Mouse (Mus musculus): ENCODE measurements at regions not wholly inside any gene's neighbourhood (a gene's known extent, or its start where the extent isn't known, plus 50 kb on each side); places are given as distances from the start of the nearest gene placed in this dataset.

DNA sequence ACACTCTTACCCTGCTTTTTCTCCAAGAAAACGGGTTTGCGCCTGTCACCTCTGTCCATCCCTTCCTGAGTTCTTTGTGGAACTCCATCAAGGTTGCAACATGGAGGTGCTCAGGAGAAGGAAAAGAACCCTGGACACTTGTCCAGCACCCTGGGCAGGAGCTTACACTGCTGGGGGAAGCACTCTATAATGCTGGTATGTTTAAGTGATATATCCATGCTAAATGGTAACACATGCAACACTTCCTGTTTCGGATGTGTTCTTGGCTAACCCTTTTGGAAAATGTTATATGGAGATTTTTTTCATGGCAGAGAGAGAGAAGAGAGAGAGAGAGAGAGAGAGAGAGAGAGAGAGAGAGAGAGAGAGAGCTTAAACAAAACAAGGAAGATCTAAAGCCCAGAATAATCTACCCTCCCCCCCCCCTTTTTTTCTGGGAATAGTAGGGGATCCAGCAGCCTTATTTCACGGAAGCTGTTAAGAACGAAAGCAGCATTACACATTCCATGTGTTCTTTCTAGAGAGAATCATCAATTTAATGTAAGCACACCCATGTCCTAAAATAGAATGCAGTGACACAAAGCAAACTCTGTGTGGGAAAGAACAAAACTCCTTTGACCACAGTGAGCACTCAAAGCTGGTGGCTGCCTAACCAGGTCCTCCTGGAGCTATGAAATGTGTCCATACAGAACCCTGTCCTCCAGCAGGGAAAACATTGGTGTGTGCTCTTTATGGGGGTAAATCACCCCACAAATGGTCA is 272.6 kb downstream of the Pten start:
- Histone ChIP-seq H3K27ac (replicated peaks) (no peak overlapping the region), H3K4me1 (no peaks in the 10 kb centered on the region), H3K27me3 (no peaks in the 10 kb centered on the region), H3K36me3 (no peaks in the 10 kb centered on the region), H3K9ac (replicated peaks) (no peak overlapping the region), H3K4me2 (replicated peaks) (no peak overlapping the region), H3K9me3 (no peaks in the 10 kb centered on the region), H3K4me3 (no peak overlapping the region)
- no peak for ATAC-seq (ENCODE audit: low FRiP score, low read depth)
- 83% methylated on average over 5 of the region's 5 CpGs for WGBS

DNA sequence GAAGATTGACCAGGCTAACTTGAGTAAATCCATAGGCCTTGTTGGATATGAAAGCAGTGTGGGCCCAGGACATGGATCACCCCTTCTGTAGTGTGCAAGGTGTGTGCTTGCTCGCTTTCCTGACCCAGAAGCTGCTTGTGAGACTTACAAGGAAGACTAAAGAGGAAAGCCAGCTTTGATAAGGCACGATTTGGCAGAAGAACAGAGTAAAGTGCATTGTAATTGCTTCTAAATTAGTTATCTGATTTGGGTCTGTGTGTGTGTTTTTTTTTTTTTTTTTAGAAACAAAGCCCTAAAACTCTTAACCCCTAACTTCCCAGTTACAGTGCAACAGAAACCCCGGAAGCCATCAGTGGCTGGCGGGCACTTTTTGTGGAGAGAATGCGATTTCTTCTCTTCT is 283.2 kb downstream of the Pten start:
- 79% methylated on average over 5 of the region's 5 CpGs for WGBS
- no peak overlapping the region for H3K4me3 ChIP-seq

DNA sequence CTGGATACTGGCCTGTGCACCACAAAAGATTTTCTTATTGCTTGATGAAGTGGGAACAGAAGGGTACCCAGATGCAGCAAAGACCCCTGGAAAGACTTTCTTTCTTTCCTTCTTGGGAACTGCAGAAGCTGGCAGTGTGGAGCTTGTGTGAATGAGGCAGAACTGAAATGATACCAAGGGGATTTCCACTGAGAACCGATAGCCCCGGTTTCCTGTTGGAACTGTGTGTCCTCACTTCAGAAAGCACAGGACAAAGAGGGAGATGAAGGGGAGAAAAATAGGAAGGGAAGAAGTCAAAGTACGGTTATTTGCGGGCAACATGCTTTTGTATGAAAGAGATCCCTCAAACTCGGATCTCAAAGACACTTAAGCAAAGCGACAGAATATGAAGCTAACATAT is 283.7 kb downstream of the Pten start:
- no peak overlapping the region for H3K9ac ChIP-seq (replicated peaks)
- H3K27me3 ChIP-seq = no peaks in the 10 kb centered on the region

More for the DNA sequence above, 283.2 kb downstream of the Pten start:
- no peaks in the 10 kb centered on the region for H3K9me3 ChIP-seq
- H3K27me3 ChIP-seq = 0 out of 2 replicates have a peak, but pooled peaks cover 2% of the 10 kb centered on the region
- no peaks in the 10 kb centered on the region for H3K36me3 ChIP-seq
- ATAC-seq (ENCODE audit: low FRiP score, low read depth) = no peak
- H3K4me1 ChIP-seq = peaks cover 8% of the 10 kb centered on the region; the same call in 1 of the 2 replicates
- H3K27ac ChIP-seq (replicated peaks) = no peak overlapping the region
- H3K4me2 ChIP-seq (replicated peaks) = no peak overlapping the region
- H3K9ac ChIP-seq (replicated peaks) = no peak overlapping the region

DNA sequence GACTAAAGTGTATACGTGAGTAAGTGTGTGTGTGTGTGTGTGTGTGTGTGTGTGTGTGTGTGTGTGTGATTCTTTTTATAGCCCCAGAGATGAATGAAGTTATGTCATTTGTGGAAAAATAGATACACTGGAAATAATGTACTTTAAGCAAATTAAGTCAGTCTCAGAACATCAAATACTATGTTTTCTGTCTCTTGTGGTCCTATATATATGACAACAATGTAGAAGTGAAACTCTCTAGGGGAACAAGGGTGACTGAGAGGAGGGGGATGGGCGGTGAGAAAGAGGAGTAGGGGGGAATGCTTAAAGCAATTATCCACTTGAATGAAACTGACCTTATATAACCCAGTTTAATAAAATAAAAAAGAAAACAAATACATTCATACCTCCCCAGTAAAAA is 285.5 kb downstream of the Pten start:
- Histone ChIP-seq H3K4me2 (replicated peaks) (no peak overlapping the region), H3K9me3 (no peaks in the 10 kb centered on the region), H3K27ac (replicated peaks) (no peak overlapping the region), H3K4me3 (no peak overlapping the region), H3K4me1 (no peaks in the 10 kb centered on the region), H3K27me3 (no peaks in the 10 kb centered on the region), H3K36me3 (no peaks in the 10 kb centered on the region), H3K9ac (replicated peaks) (no peak overlapping the region)
- ATAC-seq (ENCODE audit: low FRiP score, low read depth) = no peak
- WGBS = 84% methylated on average over 2 of the region's 2 CpGs

More for the DNA sequence above, 283.7 kb downstream of the Pten start:
- ATAC-seq (ENCODE audit: low FRiP score, low read depth) = no peak
- Histone ChIP-seq H3K9me3 (no peaks in the 10 kb centered on the region), H3K4me1 (peaks cover 8% of the 10 kb centered on the region; the same call in 1 of the 2 replicates), H3K4me3 (no peak overlapping the region), H3K4me2 (replicated peaks) (no peak overlapping the region), H3K27ac (replicated peaks) (no peak overlapping the region), H3K36me3 (no peaks in the 10 kb centered on the region)
- WGBS = 83% methylated on average over 6 of the region's 6 CpGs

DNA sequence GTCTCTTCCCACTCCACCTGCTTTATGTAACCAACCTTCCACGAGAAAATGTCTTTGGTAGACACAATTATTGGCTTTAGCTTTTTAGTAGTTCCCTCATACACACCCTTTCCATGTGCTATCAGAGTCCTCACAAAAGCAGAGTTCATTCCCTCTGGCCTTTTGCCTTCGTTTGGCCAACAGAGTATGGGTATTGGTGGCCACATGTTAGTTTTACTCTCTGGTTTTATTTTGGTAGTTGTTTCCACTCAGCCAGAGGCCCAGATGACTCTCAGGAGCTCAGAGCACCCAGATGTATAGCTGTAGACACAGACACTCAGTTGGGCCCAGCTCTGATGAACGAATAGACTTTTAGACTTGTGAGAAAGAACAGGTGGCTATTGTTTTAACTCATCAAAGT is 286.4 kb downstream of the Pten start:
- 83% methylated on average over 3 of the region's 3 CpGs for WGBS
- no peaks in the 10 kb centered on the region for H3K9me3 ChIP-seq
- H3K9ac ChIP-seq (replicated peaks) = no peak overlapping the region
- no peaks in the 10 kb centered on the region for H3K4me1 ChIP-seq
- no peak overlapping the region for H3K4me2 ChIP-seq (replicated peaks)
- no peaks in the 10 kb centered on the region for H3K36me3 ChIP-seq
- no peaks in the 10 kb centered on the region for H3K27me3 ChIP-seq
- H3K4me3 ChIP-seq = no peak overlapping the region
- ATAC-seq (ENCODE audit: low FRiP score, low read depth) = no peak
- no peak overlapping the region for H3K27ac ChIP-seq (replicated peaks)

DNA sequence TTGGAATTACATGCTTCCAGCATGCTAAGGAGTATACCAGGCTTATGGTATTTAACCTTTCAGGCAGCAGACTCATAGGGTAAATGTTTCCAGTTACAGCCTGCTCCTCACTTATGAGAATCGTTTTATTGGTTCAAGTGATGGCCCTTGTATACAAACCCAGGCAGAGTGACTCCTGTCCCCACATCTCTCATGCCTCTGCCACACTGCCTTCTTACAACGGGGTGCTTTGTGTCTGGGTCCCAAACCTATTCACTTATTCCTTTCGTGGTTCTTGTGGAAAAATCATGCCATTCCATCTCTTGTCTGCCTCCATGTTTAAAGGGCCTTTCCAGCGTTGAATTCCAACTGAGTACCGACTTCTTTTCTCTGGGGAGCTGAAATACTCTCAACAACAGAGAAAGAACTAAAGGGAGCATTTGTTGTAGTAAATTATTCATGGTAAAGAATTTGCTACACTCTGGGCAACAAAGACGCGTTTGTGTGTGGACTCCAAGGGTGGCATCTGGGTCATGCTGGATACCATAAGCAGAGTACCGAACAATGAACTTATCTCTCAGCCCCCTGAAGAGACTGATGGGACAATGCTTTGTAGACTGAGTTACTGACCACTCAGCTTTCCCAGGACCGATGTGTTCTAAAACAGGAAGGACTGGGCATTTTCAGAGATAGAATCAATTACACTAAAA is 291.6 kb downstream of the Pten start:
- Histone ChIP-seq H3K9me3 (no peaks in the 10 kb centered on the region), H3K4me1 (no peaks in the 10 kb centered on the region; the same call in 1 of the 2 replicates), H3K4me2 (replicated peaks) (no peak overlapping the region), H3K27ac (replicated peaks) (0 out of 2 replicates have a peak overlapping the region, but pooled peaks have one; percentile 21), H3K4me3 (no peak overlapping the region), H3K36me3 (no peaks in the 10 kb centered on the region), H3K9ac (replicated peaks) (no peak overlapping the region), H3K27me3 (no peaks in the 10 kb centered on the region)
- ATAC-seq (ENCODE audit: low FRiP score, low read depth) = peak; percentile 89
- WGBS = 40% methylated on average over 9 of the region's 9 CpGs

DNA sequence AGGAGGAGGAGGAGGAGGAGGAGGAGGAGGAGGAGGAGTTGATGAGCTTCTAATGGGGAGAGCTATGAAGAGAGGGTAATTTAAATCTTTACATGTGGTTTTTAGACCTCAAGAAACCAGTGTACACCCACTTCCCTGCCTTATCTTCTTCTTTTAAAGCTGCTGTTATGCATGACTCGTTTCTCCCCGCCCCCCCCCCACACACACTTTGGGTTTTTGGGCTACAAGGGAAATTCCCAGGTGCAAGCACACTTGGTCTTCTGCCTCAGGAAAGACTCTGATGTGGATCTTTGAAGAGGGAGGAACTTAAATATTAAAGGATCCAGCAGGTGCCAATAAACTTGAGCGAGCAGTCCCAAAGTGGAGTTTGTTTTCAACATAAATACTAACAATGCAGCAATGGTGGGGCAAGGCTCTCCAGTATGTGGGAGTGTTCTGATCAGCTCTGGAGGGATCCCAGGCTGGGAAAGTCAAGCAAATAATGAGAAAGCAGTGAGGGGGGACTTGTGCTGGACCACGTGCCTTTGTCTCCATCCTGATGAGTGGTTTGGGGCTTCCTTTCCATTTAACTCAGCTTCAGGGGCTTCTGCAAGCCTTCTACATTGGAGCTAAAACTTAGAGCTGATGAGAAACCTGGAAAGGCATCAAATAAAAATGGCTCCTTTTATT is 296.0 kb downstream of the Pten start:
- Histone ChIP-seq H3K9me3 (no peaks in the 10 kb centered on the region), H3K27ac (replicated peaks) (no peak overlapping the region), H3K27me3 (no peaks in the 10 kb centered on the region), H3K4me3 (no peak overlapping the region), H3K4me2 (replicated peaks) (no peak overlapping the region), H3K4me1 (no peaks in the 10 kb centered on the region; the same call in 1 of the 2 replicates), H3K9ac (replicated peaks) (no peak overlapping the region), H3K36me3 (no peaks in the 10 kb centered on the region)
- WGBS = 77% methylated on average over 4 of the region's 4 CpGs
- no peak for ATAC-seq (ENCODE audit: low FRiP score, low read depth)

DNA sequence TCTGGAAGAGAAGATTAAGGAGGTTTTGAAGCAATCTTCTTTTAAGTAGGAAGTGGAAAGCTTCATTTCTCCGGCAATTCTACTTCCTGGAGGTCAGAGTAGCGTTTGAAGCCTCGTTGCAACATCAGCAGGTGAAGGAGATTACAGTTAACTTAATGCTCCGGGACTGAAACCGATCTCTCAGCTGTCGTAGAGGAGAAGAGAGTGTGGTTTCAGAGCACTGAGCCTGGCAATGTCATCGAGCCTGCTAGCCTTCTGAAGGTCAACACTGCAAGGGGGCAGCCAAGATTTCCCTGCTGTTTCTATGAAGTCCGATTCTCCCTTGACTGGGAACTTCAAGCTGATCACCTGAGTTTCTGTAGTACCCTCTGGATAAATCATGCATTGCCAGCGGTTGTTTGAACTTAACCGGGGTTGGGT is 299.1 kb downstream of the Pten start:
- Histone ChIP-seq H3K4me3 (no peak overlapping the region), H3K9me3 (no peaks in the 10 kb centered on the region), H3K27ac (replicated peaks) (no peak overlapping the region), H3K9ac (replicated peaks) (no peak overlapping the region), H3K27me3 (no peaks in the 10 kb centered on the region), H3K4me2 (replicated peaks) (no peak overlapping the region), H3K4me1 (no peaks in the 10 kb centered on the region), H3K36me3 (no peaks in the 10 kb centered on the region)
- no peak for ATAC-seq (ENCODE audit: low FRiP score, low read depth)
- WGBS = 71% methylated on average over 10 of the region's 10 CpGs

DNA sequence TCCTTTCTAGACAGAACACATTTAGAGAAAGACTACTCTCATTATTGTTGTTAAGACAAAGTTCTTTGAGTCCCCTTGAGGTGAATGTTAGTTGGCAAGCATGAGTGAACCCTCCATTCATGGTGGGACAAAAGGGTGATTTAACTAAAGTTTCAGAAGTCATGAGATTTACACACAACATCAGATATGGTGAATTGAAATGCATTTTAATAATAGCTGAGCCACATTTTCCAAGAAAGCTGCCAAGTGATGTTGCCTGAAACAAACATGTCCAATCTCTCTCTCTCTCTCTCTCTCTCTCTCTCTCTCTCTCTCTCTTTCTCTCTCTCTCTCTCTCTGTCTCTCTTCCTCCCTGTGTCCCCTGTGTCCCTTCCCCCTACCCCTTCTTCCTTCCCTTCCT is 303.7 kb downstream of the Pten start:
- Histone ChIP-seq H3K27me3 (0 out of 2 replicates have a peak, but pooled peaks cover 3% of the 10 kb centered on the region), H3K9me3 (no peaks in the 10 kb centered on the region), H3K27ac (replicated peaks) (no peak overlapping the region), H3K9ac (replicated peaks) (no peak overlapping the region), H3K4me1 (no peaks in the 10 kb centered on the region), H3K4me2 (replicated peaks) (no peak overlapping the region), H3K4me3 (no peak overlapping the region), H3K36me3 (no peaks in the 10 kb centered on the region)
- no peak for ATAC-seq (ENCODE audit: low FRiP score, low read depth)

DNA sequence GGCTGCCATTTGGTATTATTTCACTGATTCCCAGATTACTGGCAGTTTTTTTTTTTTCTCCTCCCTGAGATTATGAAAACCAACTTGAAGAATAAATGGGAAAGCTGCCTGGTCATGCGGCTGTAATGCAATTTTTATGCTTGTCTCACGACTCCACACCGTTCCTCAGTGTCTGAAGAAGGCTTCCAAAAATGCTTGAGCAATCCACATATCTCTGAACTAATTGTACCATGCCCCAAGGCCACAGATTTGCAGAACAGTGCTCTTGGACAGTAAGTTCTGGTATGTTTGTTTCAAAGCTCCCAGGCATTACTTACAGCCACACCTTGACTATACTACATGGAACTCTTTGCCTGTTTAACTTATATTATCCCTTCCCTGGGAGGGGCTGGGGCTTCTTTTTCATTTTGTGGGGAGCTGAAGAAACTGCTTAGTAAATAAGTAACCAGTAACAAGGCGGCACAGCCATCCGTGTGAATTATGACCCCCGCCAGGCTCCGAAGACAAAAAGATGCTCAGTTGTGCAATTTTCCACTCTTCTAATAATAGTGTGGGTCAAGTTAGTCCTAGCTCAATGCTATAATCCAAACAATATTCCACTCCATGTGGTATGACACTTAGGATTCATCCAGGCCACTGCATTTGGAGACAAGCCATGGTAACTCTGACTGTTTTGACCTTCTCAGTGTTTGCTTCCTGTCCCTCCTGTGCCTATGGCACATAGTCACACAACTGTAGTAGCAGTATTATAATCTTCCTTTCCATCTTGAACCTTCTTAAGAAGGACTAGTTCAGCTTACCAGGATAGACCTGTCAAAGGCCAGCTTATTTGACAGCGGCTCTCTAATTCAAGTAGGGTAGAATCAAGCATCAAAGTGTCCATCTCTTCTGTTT is 305.1 kb downstream of the Pten start:
- WGBS = 81% methylated on average over 8 of the region's 8 CpGs
- H3K36me3 ChIP-seq = no peaks in the 10 kb centered on the region
- H3K27me3 ChIP-seq = 0 out of 2 replicates have a peak, but pooled peaks cover 3% of the 10 kb centered on the region
- no peaks in the 10 kb centered on the region for H3K4me1 ChIP-seq
- no peak for ATAC-seq (ENCODE audit: low FRiP score, low read depth)
- no peak overlapping the region for H3K4me2 ChIP-seq (replicated peaks)
- no peak overlapping the region for H3K4me3 ChIP-seq
- no peak overlapping the region for H3K27ac ChIP-seq (replicated peaks)
- no peak overlapping the region for H3K9ac ChIP-seq (replicated peaks)
- no peaks in the 10 kb centered on the region for H3K9me3 ChIP-seq

DNA sequence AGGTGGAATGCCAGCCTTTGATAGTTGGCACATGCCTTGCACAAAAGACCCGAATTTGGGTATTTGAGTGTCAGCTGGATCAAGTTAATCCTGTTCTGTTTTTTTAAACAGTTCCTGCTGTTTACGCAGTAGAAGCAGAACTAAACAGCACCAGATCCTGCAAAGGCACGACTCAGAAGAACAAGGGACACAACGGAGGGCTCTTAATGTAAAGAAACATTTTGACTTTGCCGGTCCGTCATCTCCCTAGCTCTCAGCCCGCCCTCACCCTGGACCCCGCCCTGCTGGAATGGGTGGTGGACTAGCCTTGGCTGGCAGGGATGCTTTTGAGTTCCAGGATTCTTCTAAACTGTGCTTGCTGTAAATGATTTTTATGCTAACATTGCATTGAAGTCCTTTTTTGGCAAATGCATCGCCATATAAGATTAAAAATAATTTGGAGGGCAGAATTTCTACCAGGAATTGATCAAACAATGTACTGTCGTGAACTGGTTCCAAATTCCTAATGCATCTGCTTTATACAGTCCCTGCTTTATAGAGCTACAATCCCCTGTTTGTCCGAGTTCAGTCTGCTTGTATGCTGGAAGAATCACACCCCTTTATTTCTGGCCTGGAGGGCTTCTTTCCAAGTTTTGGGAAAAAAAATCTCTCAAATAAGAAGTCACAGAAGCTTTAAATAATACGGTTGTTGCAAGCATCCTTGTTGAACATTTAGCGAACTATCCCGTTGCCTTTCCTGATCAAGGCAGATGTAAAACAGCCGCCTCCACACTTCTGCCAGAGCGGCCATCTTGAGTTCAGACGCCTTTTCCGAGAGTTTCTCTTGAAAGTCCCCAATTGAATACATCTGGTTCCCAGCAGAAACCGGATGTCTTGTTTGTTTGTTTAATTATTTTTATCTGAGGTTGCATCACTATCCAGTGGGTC is 308.2 kb downstream of the Pten start:
- Histone ChIP-seq H3K9me3 (no peaks in the 10 kb centered on the region), H3K9ac (replicated peaks) (no peak overlapping the region), H3K4me1 (no peaks in the 10 kb centered on the region), H3K27ac (replicated peaks) (no peak overlapping the region), H3K36me3 (no peaks in the 10 kb centered on the region), H3K4me3 (no peak overlapping the region), H3K27me3 (peaks cover 6% of the 10 kb centered on the region; the same call in 1 of the 2 replicates), H3K4me2 (replicated peaks) (no peak overlapping the region)
- no peak for ATAC-seq (ENCODE audit: low FRiP score, low read depth)
- 63% methylated on average over 19 of the region's 19 CpGs for WGBS
